Mouse (Mus musculus) v-Abl transformed pro-B cells (cell line): ENCODE data around the gene Olfr521.
"Not testable (repeated sequence)": the region's sequence is repeated elsewhere in the genome, so short reads cannot be mapped to it uniquely, and the experiment has no call there.

ENCODE experiments used
- in situ Hi-C, 2 experiments: fragments of 400-800 bp; cut with MboI; formaldehyde crosslinking; loops; one replicate each; pipeline ENCODE4 v1.15.1; 2025; ENCODE audit not compliant: unreplicated experiment in 2 of 2

The Olfr521 gene

DNA sequence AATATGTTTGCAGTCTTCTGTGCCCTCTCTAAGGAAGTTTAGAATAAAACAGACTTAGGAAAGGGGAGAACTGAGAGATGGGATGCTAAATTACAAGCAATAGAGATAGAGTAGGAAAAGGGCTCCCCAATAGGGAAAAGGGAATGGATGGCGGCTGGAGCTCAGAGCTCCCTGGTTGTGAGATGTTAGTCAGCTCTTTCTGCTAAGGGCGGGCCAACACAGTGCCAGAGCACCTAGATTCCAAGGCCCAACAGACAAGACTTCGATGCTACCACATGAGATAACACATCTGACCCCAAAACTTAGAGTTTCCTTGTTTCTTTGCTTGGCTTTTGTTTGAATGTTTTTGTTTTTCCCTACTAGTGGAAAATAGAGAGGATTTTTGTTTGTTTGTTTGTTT lies 40.7 kb downstream of the Olfr521 start:
- in situ Hi-C loops = loop anchor here (5.0 to 10.0 kb wide), 2 partner anchors 187 to 309 kb away; no protein-coding TSS in a partner anchor

DNA sequence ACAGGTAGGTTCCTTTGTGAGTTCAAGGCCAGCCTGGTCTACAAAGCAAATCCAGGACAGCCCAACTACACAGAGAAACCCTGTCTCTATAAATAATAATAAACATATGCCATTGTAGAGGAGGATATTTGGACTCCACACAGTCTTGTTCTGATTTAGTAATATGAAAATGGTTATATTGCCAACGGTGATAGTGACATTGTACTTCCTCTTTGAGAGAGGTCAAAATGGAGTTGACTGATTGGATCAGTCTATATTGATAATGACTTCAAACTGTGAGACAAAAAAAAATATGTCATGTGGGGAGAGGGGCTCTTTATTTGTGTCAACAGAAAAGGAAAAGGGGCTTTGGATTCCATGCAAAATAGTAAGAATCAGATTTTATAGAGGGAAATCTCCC lies 42.0 kb downstream of the Olfr521 start:
- in situ Hi-C loops = loop anchor here in 1 of 2 experiments (10.0 kb wide), 1 partner anchor 311 kb away; no protein-coding TSS in a partner anchor

DNA sequence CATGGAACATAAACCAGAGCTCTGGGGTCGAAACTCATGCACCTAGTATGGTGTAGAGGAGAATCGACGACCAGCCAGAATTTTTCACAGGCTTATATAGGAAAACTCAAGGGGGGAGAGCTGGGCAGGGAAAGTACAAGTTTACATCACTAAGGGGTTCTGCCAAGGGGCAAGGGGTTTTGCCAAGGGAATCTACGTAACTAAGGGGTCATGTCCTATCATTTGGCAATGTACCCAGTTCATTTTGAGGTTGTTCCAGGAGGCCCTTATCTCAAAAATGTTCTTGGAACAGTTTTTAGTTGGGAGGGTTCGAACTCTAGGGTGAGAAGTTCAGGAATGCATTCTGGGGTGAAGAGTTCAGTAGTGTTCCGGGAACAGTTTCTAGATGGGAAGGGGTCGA lies 43.7 kb downstream of the Olfr521 start:
- in situ Hi-C loops = loop anchor here in 1 of 2 experiments (10.0 kb wide), 1 partner anchor 312 kb away; no protein-coding TSS in a partner anchor

DNA sequence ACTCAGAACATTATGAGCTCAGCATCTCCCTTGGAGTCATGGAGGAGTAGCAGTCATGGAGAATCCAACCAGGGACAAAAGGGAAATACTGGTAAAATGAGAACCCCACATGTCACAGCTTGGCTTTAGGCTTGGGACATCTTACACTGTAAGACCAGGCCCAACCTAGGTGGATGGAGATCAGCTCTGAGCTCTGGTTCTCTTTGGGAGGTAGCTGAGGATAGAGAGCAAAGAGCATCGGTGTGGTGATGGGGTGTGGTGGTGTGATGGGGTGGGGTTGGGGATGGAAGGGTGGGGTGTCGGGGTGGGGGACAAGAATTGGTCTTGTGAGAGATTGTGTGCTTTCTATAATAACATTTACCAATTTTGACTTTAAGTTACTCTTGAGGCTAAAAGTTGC lies 47.5 kb downstream of the Olfr521 start:
- in situ Hi-C loops = loop anchor here in 1 of 2 experiments (5.0 kb wide), 1 partner anchor 66 kb away; no protein-coding TSS in a partner anchor

DNA sequence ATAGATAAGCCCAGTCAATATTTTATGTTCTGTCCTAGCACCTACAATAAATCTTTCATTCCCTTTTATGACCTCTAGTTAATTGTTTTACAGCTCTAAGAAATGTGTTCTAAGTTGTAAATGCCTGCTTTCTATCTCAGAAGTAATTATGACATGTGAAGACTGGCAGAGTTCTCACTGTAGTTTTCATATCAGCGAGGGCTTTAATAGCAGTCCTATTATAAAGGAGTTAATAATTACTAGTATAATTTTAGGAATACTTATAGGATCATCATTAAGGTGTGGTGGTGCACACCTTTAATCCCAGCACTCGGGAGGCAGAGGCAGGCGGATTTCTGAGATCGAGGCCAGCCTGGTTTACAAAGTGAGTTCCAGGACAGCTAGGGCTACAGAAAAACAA lies 48.4 kb downstream of the Olfr521 start:
- in situ Hi-C loops = loop anchor here in 1 of 2 experiments (5.0 kb wide), 1 partner anchor 66 kb away; no protein-coding TSS in a partner anchor

DNA sequence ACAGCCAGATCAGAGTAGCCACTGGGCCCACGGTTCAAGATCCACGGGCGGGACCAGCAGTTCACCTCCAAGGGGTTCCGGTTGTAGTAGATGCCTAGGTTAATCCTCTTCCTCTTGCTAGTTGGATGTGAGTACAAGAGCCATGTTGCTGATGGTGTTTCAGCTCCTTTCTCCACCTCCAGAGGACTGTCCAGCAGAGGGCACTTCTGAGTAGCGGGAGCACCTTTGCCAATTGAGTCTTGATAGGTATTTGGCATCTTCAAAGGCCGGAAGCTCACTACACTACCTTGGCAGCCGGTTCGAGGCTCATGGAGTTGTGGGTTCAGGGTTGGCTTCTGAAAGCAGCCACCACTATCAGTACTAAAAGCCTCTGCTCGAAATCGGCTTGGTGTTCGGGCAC lies 50.1 kb downstream of the Olfr521 start:
- in situ Hi-C loops = loop anchor here in 1 of 2 experiments (5.0 kb wide), 1 partner anchor 64 kb away; no protein-coding TSS in a partner anchor

DNA sequence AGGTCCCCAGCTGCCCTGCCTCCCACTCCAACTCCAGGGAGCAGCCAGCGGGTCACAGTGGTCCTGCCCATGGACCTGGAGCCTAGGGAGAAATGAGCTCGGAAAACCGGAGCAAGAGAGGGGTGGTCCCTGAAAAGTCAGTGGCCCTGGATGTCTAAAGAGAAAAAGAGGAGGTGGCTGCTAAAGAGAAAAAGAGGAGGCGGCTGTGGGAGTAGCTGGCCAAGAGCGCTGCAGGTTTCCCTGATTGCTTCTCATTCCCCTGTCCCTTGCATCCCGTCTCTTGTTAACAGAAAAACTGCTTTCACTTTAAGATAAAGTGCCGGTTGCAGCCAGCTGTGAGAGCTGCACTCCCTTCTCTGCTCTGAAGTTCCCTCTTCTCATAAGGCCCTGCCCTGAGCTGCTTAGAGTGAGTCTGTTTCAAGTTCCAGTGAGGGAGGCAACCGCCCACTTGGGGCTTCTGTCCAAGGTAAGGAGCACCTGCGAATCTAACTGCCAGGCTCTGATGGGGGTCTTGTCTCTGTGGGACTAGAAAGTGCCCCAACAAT lies 54.9 kb downstream of the Olfr521 start:
- in situ Hi-C loops = not testable (repeated sequence)
